Mouse (Mus musculus): Measurements from ENCODE around the gene Upf1. TPM values are rescaled to one million over a fixed set of nuclear protein-coding genes. Genes with fewer than 3 reads are reported as not detected.

The Upf1 gene
- 13.8 and 16.7 TPM in 2 replicates for polyA plus RNA-seq (2015; fragmentation: Nextera tagmentation; extraction: Ambion mirVana)

- WGBS: under 1% methylated on average over 52 of the region's 69 CpGs
- peak within 1 kb of the TSS; percentile 93 for H3K27ac ChIP-seq
- peaks cover 52% of the 10 kb centered on the region for H3K4me1 ChIP-seq
- peak within 1 kb of the TSS; percentile 90 for H3K4me2 ChIP-seq
- H3K27me3 ChIP-seq: no peaks in the 10 kb centered on the region
- peaks cover 14% of the 10 kb centered on the region for H3K36me3 ChIP-seq
- H3K4me3 ChIP-seq: peak within 1 kb of the TSS; percentile 98
- no peaks in the 10 kb centered on the region for H3K9me3 ChIP-seq
- peak within 1 kb of the TSS; percentile 98 for H3K9ac ChIP-seq
- ATAC-seq (ENCODE audit: insufficient number of reproducible peaks, low FRiP score, low TSS enrichment, low read depth): peak; percentile 87
Measured at GRCm38 (mm10) chr8:70353194-70353817, at the start of gene Upf1. Gene Upf1, minus strand, starts transcription at chr8:70353278.

- no peak for ATAC-seq (ENCODE audit: insufficient number of reproducible peaks, low FRiP score, low TSS enrichment, low read depth)
- no peak overlapping the region for H3K4me2 ChIP-seq
- peaks cover 29% of the 10 kb centered on the region for H3K36me3 ChIP-seq
- H3K9ac ChIP-seq: no peak overlapping the region
- no peaks in the 10 kb centered on the region for H3K9me3 ChIP-seq
- no peak overlapping the region for H3K4me3 ChIP-seq
- H3K4me1 ChIP-seq: peaks cover 12% of the 10 kb centered on the region
- H3K27ac ChIP-seq: no peak overlapping the region
- no peaks in the 10 kb centered on the region for H3K27me3 ChIP-seq
- 80% methylated on average over 16 of the region's 16 CpGs for WGBS
Measured at GRCm38 (mm10) chr8:70397611-70398563, 44.8 kb upstream of the Upf1 start.

- H3K4me1 ChIP-seq: peaks cover 12% of the 10 kb centered on the region
- H3K4me3 ChIP-seq: no peak overlapping the region
- WGBS: 77% methylated on average over 5 of the region's 5 CpGs
- no peak overlapping the region for H3K4me2 ChIP-seq
- no peak overlapping the region for H3K27ac ChIP-seq
- H3K9ac ChIP-seq: no peak overlapping the region
- H3K27me3 ChIP-seq: no peaks in the 10 kb centered on the region
- peaks cover 42% of the 10 kb centered on the region for H3K36me3 ChIP-seq
- ATAC-seq (ENCODE audit: insufficient number of reproducible peaks, low FRiP score, low TSS enrichment, low read depth): no peak
- no peaks in the 10 kb centered on the region for H3K9me3 ChIP-seq
Measured at GRCm38 (mm10) chr8:70396184-70396583, 43.1 kb upstream of the Upf1 start.

- H3K4me1 ChIP-seq: peaks cover 12% of the 10 kb centered on the region
- H3K9ac ChIP-seq: no peak overlapping the region
- no peaks in the 10 kb centered on the region for H3K9me3 ChIP-seq
- H3K4me3 ChIP-seq: no peak overlapping the region
- ATAC-seq (ENCODE audit: insufficient number of reproducible peaks, low FRiP score, low TSS enrichment, low read depth): no peak
- H3K27me3 ChIP-seq: no peaks in the 10 kb centered on the region
- H3K4me2 ChIP-seq: no peak overlapping the region
- 74% methylated on average over 5 of the region's 5 CpGs for WGBS
- H3K27ac ChIP-seq: no peak overlapping the region
- H3K36me3 ChIP-seq: peaks cover 45% of the 10 kb centered on the region
Measured at GRCm38 (mm10) chr8:70395649-70396048, 42.6 kb upstream of the Upf1 start.

- WGBS: 76% methylated on average over 8 of the region's 8 CpGs
- Histone ChIP-seq H3K4me2 (no peak overlapping the region), H3K9ac (no peak overlapping the region), H3K4me3 (no peak overlapping the region), H3K36me3 (peaks cover 46% of the 10 kb centered on the region), H3K9me3 (no peaks in the 10 kb centered on the region), H3K27me3 (no peaks in the 10 kb centered on the region), H3K4me1 (peaks cover 12% of the 10 kb centered on the region), H3K27ac (no peak overlapping the region)
- no peak for ATAC-seq (ENCODE audit: insufficient number of reproducible peaks, low FRiP score, low TSS enrichment, low read depth)
Measured at GRCm38 (mm10) chr8:70394269-70394998, 41.4 kb upstream of the Upf1 start.

- H3K4me1 ChIP-seq: peaks cover 12% of the 10 kb centered on the region
- no peak overlapping the region for H3K4me2 ChIP-seq
- H3K27ac ChIP-seq: no peak overlapping the region
- H3K9me3 ChIP-seq: no peaks in the 10 kb centered on the region
- no peak for ATAC-seq (ENCODE audit: insufficient number of reproducible peaks, low FRiP score, low TSS enrichment, low read depth)
- peaks cover 57% of the 10 kb centered on the region for H3K36me3 ChIP-seq
- H3K9ac ChIP-seq: no peak overlapping the region
- no peak overlapping the region for H3K4me3 ChIP-seq
- no peaks in the 10 kb centered on the region for H3K27me3 ChIP-seq
- WGBS: 79% methylated on average over 5 of the region's 5 CpGs
Measured at GRCm38 (mm10) chr8:70393087-70393486, 40.0 kb upstream of the Upf1 start.

- H3K27me3 ChIP-seq: no peaks in the 10 kb centered on the region
- no peak overlapping the region for H3K27ac ChIP-seq
- no peak overlapping the region for H3K4me3 ChIP-seq
- no peaks in the 10 kb centered on the region for H3K9me3 ChIP-seq
- H3K36me3 ChIP-seq: peaks cover 73% of the 10 kb centered on the region
- no peak overlapping the region for H3K4me2 ChIP-seq
- H3K9ac ChIP-seq: no peak overlapping the region
- WGBS: 79% methylated on average over 2 of the region's 2 CpGs
- no peak for ATAC-seq (ENCODE audit: insufficient number of reproducible peaks, low FRiP score, low TSS enrichment, low read depth)
- H3K4me1 ChIP-seq: 0 out of 2 replicates have a peak, but pooled peaks cover 2% of the 10 kb centered on the region
Measured at GRCm38 (mm10) chr8:70389678-70390077, 36.6 kb upstream of the Upf1 start.

GRCm38 (mm10) chr8:70383287-70383686, 30.2 kb upstream of the Upf1 start:
- Histone ChIP-seq H3K4me3 (no peak overlapping the region), H3K27me3 (peaks cover 16% of the 10 kb centered on the region), H3K27ac (no peak overlapping the region), H3K9ac (no peak overlapping the region), H3K4me1 (0 out of 2 replicates have a peak, but pooled peaks cover 2% of the 10 kb centered on the region), H3K4me2 (no peak overlapping the region), H3K36me3 (peaks cover 35% of the 10 kb centered on the region), H3K9me3 (no peaks in the 10 kb centered on the region)
- 43% methylated on average over 3 of the region's 3 CpGs for WGBS
- 0 out of 2 replicates have a peak, but pooled peaks have one; percentile 38 for ATAC-seq (ENCODE audit: insufficient number of reproducible peaks, low FRiP score, low TSS enrichment, low read depth)

GRCm38 (mm10) chr8:70380069-70380468, 27.0 kb upstream of the Upf1 start:
- H3K4me2 ChIP-seq: no peak overlapping the region

GRCm38 (mm10) chr8:70377049-70377448, 24.0 kb upstream of the Upf1 start:
- H3K4me1 ChIP-seq: peaks cover 48% of the 10 kb centered on the region
- no peak overlapping the region for H3K9ac ChIP-seq
- no peaks in the 10 kb centered on the region for H3K9me3 ChIP-seq
- no peaks in the 10 kb centered on the region for H3K36me3 ChIP-seq
- ATAC-seq (ENCODE audit: insufficient number of reproducible peaks, low FRiP score, low TSS enrichment, low read depth): no peak
- H3K27ac ChIP-seq: no peak overlapping the region
- peak overlapping the region; percentile 17; the same call in 1 of the 2 replicates for H3K4me2 ChIP-seq
- peaks cover 79% of the 10 kb centered on the region for H3K27me3 ChIP-seq
- no peak overlapping the region; the same call in 1 of the 2 replicates for H3K4me3 ChIP-seq
- 15% methylated on average over 15 of the region's 15 CpGs for WGBS

More at GRCm38 (mm10) chr8:70380069-70380468, 27.0 kb upstream of the Upf1 start:
- H3K4me3 ChIP-seq: no peak overlapping the region
- H3K9me3 ChIP-seq: no peaks in the 10 kb centered on the region
- H3K9ac ChIP-seq: no peak overlapping the region
- H3K27ac ChIP-seq: no peak overlapping the region
- H3K4me1 ChIP-seq: peaks cover 19% of the 10 kb centered on the region
- peaks cover 4% of the 10 kb centered on the region; the same call in 1 of the 2 replicates for H3K36me3 ChIP-seq
- ATAC-seq (ENCODE audit: insufficient number of reproducible peaks, low FRiP score, low TSS enrichment, low read depth): no peak
- H3K27me3 ChIP-seq: peaks cover 48% of the 10 kb centered on the region
- WGBS: 83% methylated on average over 12 of the region's 12 CpGs

- ATAC-seq (ENCODE audit: insufficient number of reproducible peaks, low FRiP score, low TSS enrichment, low read depth): no peak
- H3K9ac ChIP-seq: no peak overlapping the region
Measured at GRCm38 (mm10) chr8:70376275-70376741, 23.2 kb upstream of the Upf1 start.

More at GRCm38 (mm10) chr8:70376275-70376741, 23.2 kb upstream of the Upf1 start:
- Histone ChIP-seq H3K4me3 (peak overlapping the region; percentile 17), H3K4me1 (peaks cover 54% of the 10 kb centered on the region), H3K9me3 (no peaks in the 10 kb centered on the region), H3K36me3 (no peaks in the 10 kb centered on the region), H3K27ac (no peak overlapping the region), H3K27me3 (peaks cover 84% of the 10 kb centered on the region), H3K4me2 (peak overlapping the region; percentile 70; the same call in 1 of the 2 replicates)
- 6% methylated on average over 37 of the region's 37 CpGs for WGBS
